Mouse (Mus musculus): ENCODE results near the gene Dohh. TPM values are rescaled to one million over a fixed set of nuclear protein-coding genes. Genes with fewer than 3 reads are reported as not detected.
A peak's percentile ranks its signal among the peaks of the same experiment; 100 is the strongest.

The Dohh gene
- polyA plus RNA-seq, 1 experiment from 2014 or later: 61.0 TPM

DNA sequence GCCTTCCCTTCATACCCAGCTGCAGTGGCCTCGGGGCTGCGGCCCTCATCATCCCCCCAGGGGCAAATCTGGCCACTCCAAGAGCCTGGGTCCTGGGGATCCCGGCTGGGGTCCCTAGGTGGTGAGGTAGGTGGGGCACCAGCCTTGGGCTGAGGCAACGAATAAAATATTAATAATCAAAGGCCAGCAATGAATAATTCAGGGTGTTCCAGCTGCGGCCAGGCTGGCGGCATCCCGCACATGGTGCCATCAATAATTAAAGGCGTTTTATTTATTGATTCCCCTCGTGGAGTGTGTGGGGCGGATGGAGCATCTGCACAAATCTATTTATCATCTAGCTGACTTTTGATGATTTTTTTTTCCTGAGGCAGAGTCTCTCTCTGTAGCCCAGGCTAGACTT, 19.3 kb downstream of the Dohh start:
- Histone ChIP-seq H3K27me3 (ENCODE audit: control insufficient read depth, insufficient read depth, low read length) (peaks cover 33% of the 10 kb centered on the region), H3K4me2 (ENCODE audit: low read depth, low read length, severe bottlenecking) (no peak overlapping the region), H3K36me3 (ENCODE audit: control insufficient read depth, insufficient read depth, low read length) (no peaks in the 10 kb centered on the region; the same call in 1 of the 2 replicates), H3K4me1 (replicated peaks; ENCODE audit: control insufficient read depth, insufficient read depth, low read length) (peaks cover 32% of the 10 kb centered on the region), H3K4me3 (ENCODE audit: low read depth, low read length) (no peak overlapping the region), H3K9me3 (ENCODE audit: control insufficient read depth, low read length) (no peaks in the 10 kb centered on the region), H3K27ac (ENCODE audit: low read depth, low read length) (peak overlapping the region; percentile 69; the same call in 1 of the 2 replicates), H3K9ac (ENCODE audit: low read length) (no peak overlapping the region)
- ATAC-seq (replicated peaks; ENCODE audit: low FRiP score): no peak
- 52% methylated on average over 10 of the region's 10 CpGs for WGBS
- DNase-seq (ENCODE audit: low spot score): no peak

DNA sequence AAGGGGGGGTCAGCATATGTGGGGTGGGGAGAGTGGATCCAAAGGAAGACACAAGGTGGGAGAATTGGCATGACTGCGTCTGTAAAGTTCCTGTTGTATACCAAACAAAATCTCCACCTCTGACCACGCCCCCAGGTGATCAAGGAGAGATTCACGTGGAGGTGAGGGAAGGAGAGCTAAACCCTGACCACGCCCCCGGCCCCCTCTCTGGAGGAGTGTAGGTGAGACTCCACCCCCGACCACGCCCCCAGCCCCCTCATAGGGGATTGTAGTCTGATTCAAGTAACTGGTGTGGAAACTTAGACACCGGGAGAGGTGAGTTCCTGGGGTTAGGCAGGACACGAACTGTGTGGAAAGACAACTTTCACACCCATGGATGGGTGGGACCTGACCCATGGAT, 19.9 kb downstream of the Dohh start:
- 16% methylated on average over 9 of the region's 9 CpGs for WGBS
- H3K36me3 ChIP-seq (ENCODE audit: control insufficient read depth, insufficient read depth, low read length): no peaks in the 10 kb centered on the region; the same call in 1 of the 2 replicates
- H3K27ac ChIP-seq (ENCODE audit: low read depth, low read length): no peak overlapping the region
- no peak overlapping the region for H3K4me2 ChIP-seq (ENCODE audit: low read depth, low read length, severe bottlenecking)
- ATAC-seq (replicated peaks; ENCODE audit: low FRiP score) (no peak), DNase-seq (ENCODE audit: low spot score) (no peak)
- H3K4me3 ChIP-seq (ENCODE audit: low read depth, low read length): no peak overlapping the region
- no peak overlapping the region for H3K9ac ChIP-seq (ENCODE audit: low read length)
- H3K27me3 ChIP-seq (ENCODE audit: control insufficient read depth, insufficient read depth, low read length): peaks cover 35% of the 10 kb centered on the region
- H3K4me1 ChIP-seq (replicated peaks; ENCODE audit: control insufficient read depth, insufficient read depth, low read length): peaks cover 35% of the 10 kb centered on the region
- no peaks in the 10 kb centered on the region for H3K9me3 ChIP-seq (ENCODE audit: control insufficient read depth, low read length)

DNA sequence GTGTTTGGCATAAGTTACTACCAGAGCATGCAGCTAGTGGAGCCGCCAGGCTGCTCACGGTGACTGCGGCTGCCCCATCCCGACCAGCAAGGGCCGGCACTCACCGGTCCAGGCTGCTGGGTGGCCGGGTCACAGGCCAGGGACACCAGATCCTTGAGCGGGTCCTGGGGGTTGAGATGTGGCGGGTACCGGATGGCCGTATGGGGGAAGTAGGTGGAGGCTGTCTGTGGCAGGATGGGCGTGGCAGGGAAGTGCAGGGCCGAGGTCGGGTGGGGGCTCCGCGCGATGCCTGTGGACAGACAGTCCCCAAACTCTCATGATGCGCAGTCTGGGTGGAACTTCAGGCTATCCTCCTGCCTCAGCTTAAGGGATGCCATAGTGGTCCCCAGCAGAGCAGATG, 20.5 kb downstream of the Dohh start:
- Histone ChIP-seq H3K27me3 (ENCODE audit: control insufficient read depth, insufficient read depth, low read length) (peaks cover 35% of the 10 kb centered on the region), H3K27ac (ENCODE audit: low read depth, low read length) (no peak overlapping the region), H3K4me2 (ENCODE audit: low read depth, low read length, severe bottlenecking) (no peak overlapping the region), H3K4me3 (ENCODE audit: low read depth, low read length) (no peak overlapping the region), H3K9me3 (ENCODE audit: control insufficient read depth, low read length) (no peaks in the 10 kb centered on the region), H3K9ac (ENCODE audit: low read length) (no peak overlapping the region), H3K36me3 (ENCODE audit: control insufficient read depth, insufficient read depth, low read length) (no peaks in the 10 kb centered on the region; the same call in 1 of the 2 replicates), H3K4me1 (replicated peaks; ENCODE audit: control insufficient read depth, insufficient read depth, low read length) (peaks cover 36% of the 10 kb centered on the region)
- no peak for ATAC-seq (replicated peaks; ENCODE audit: low FRiP score)
- no peak for DNase-seq (ENCODE audit: low spot score)
- WGBS: 57% methylated on average over 18 of the region's 18 CpGs

DNA sequence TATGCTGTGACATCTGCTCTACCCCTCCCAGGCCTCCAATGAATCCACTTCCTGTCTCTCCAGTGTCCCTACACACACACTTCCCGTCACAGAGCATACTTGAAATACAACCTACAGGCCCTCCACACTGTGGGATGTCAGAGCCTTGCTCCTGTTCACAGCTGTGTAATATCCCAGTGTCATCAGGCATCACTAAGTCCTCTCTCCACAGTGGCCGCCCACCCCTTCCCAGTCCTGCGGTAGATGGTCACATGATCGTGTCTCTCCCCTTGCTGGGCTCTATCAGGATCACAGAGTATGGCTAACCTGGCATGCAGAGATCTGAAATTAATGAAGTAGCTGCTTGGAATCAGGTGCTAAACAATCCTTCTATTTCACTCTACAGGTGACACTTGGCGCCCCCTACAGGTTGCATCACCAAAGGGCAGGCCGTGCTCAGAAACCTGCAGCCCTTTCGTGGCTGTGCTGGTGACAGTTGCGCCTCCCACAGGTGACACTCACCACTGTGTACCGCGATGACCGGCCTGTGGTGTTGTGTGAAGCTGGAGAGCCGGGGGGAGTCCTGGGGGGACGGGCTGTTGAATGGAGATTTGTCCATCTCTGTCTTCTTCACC, 21.5 kb downstream of the Dohh start:
- WGBS: 41% methylated on average over 13 of the region's 13 CpGs
- Histone ChIP-seq H3K4me2 (ENCODE audit: low read depth, low read length, severe bottlenecking) (no peak overlapping the region), H3K27ac (ENCODE audit: low read depth, low read length) (no peak overlapping the region), H3K36me3 (ENCODE audit: control insufficient read depth, insufficient read depth, low read length) (no peaks in the 10 kb centered on the region; the same call in 1 of the 2 replicates), H3K4me3 (ENCODE audit: low read depth, low read length) (no peak overlapping the region), H3K27me3 (ENCODE audit: control insufficient read depth, insufficient read depth, low read length) (peaks cover 35% of the 10 kb centered on the region), H3K4me1 (replicated peaks; ENCODE audit: control insufficient read depth, insufficient read depth, low read length) (peaks cover 38% of the 10 kb centered on the region), H3K9ac (ENCODE audit: low read length) (no peak overlapping the region), H3K9me3 (ENCODE audit: control insufficient read depth, low read length) (no peaks in the 10 kb centered on the region)
- DNase-seq (ENCODE audit: low spot score): peak; percentile 77
- ATAC-seq (replicated peaks; ENCODE audit: low FRiP score): no peak

- peak overlapping the region; percentile 11; the same call in 1 of the 2 replicates for H3K4me3 ChIP-seq (ENCODE audit: low read depth, low read length)
- ATAC-seq (replicated peaks; ENCODE audit: low FRiP score) (no peak), DNase-seq (ENCODE audit: low spot score) (no peak)
- H3K9ac ChIP-seq (ENCODE audit: low read length): peak overlapping the region; percentile 35; the same call in 1 of the 2 replicates
- H3K27me3 ChIP-seq (ENCODE audit: control insufficient read depth, insufficient read depth, low read length): peaks cover 35% of the 10 kb centered on the region
- peaks cover 28% of the 10 kb centered on the region for H3K4me1 ChIP-seq (replicated peaks; ENCODE audit: control insufficient read depth, insufficient read depth, low read length)
- no peaks in the 10 kb centered on the region; the same call in 1 of the 2 replicates for H3K36me3 ChIP-seq (ENCODE audit: control insufficient read depth, insufficient read depth, low read length)
- H3K27ac ChIP-seq (ENCODE audit: low read depth, low read length): no peak overlapping the region
- WGBS: 20% methylated on average over 24 of the region's 24 CpGs
- no peaks in the 10 kb centered on the region for H3K9me3 ChIP-seq (ENCODE audit: control insufficient read depth, low read length)
- H3K4me2 ChIP-seq (ENCODE audit: low read depth, low read length, severe bottlenecking): peak overlapping the region; percentile 27; the same call in 1 of the 2 replicates
Observed at GRCm38 (mm10) chr10:81406504-81407440, 22.5 kb downstream of the Dohh start.

DNA sequence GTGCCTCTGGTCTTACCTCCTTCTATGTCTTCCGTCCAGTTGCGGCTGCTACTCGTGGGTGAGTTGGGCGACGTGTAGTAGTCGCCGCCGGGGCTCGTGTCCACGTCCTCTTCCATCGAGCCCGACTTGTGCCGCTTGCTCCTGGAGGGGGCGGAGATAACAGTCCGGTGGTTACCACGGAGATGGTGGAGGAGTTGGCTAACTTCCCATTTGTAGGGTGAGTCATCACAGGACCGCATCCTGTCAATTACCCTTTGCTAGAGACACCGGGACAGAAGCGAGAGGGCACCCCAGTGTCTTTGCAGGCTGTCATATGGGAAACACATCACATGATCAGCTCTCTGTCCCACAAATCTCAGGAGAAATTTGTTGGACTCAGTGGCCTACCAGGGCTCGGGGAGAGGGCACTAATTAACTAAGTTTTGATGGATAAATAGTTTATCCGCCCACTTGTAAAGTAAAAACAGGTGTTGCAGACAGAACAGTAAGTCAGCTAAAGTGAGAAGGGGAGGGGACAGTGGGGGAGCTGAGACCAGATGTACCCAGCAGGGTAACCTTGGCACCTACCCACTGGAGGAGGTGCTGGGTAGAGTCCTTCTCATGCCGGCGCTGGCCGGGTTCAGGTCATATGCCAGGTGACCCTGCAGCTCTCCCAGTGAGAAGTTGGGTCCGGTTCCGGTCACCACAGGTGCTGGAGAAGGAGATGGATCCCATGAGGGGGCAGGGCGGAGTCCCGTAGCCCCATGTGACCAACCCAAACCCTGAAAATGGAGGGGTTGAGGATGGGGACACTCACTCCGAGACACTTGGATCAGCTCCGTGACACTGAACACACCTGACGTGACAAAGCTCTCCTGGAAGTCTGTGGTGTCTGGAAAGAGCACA, 23.6 kb downstream of the Dohh start:
- Histone ChIP-seq H3K27ac (ENCODE audit: low read depth, low read length) (no peak overlapping the region), H3K9me3 (ENCODE audit: control insufficient read depth, low read length) (no peaks in the 10 kb centered on the region), H3K4me2 (ENCODE audit: low read depth, low read length, severe bottlenecking) (peak overlapping the region; percentile 27; the same call in 1 of the 2 replicates), H3K36me3 (ENCODE audit: control insufficient read depth, insufficient read depth, low read length) (no peaks in the 10 kb centered on the region; the same call in 1 of the 2 replicates), H3K27me3 (ENCODE audit: control insufficient read depth, insufficient read depth, low read length) (peaks cover 35% of the 10 kb centered on the region), H3K9ac (ENCODE audit: low read length) (peak overlapping the region; percentile 35; the same call in 1 of the 2 replicates), H3K4me1 (replicated peaks; ENCODE audit: control insufficient read depth, insufficient read depth, low read length) (peaks cover 19% of the 10 kb centered on the region), H3K4me3 (ENCODE audit: low read depth, low read length) (peak overlapping the region; percentile 11; the same call in 1 of the 2 replicates)
- DNase-seq (ENCODE audit: low spot score): no peak
- WGBS: 21% methylated on average over 31 of the region's 31 CpGs
- no peak for ATAC-seq (replicated peaks; ENCODE audit: low FRiP score)

- Histone ChIP-seq H3K27ac (ENCODE audit: low read depth, low read length) (no peak overlapping the region), H3K4me1 (replicated peaks; ENCODE audit: control insufficient read depth, insufficient read depth, low read length) (peaks cover 16% of the 10 kb centered on the region), H3K9me3 (ENCODE audit: control insufficient read depth, low read length) (no peaks in the 10 kb centered on the region), H3K36me3 (ENCODE audit: control insufficient read depth, insufficient read depth, low read length) (no peaks in the 10 kb centered on the region; the same call in 1 of the 2 replicates), H3K9ac (ENCODE audit: low read length) (no peak overlapping the region), H3K4me2 (ENCODE audit: low read depth, low read length, severe bottlenecking) (no peak overlapping the region), H3K4me3 (ENCODE audit: low read depth, low read length) (no peak overlapping the region), H3K27me3 (ENCODE audit: control insufficient read depth, insufficient read depth, low read length) (peaks cover 35% of the 10 kb centered on the region)
- 43% methylated on average over 13 of the region's 13 CpGs for WGBS
- no peak for ATAC-seq (replicated peaks; ENCODE audit: low FRiP score)
- DNase-seq (ENCODE audit: low spot score): no peak
Observed at GRCm38 (mm10) chr10:81408424-81408729, 24.1 kb downstream of the Dohh start.

DNA sequence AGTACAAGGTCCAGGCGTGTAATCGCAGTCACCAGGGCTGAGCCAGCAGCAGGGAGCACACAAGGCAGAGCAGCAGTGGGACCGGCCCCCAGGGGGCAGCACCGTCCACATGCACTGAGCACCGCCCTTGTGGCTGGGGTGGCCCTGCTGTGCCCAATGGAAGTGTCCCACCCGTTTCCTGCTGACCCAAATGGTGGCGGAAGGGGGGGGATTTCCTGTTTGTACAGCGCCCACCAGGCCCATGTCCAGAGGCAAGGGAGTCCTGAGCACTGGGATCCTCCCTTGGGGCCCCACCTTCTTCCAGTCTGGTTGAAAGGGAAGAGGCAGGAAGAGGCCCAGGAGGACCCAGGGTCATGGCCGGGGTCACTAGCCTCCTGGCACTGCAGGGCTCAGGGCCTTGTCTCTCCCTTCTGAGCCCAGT, 24.7 kb downstream of the Dohh start:
- ATAC-seq (replicated peaks; ENCODE audit: low FRiP score) (peak; percentile 42), DNase-seq (ENCODE audit: low spot score) (peak; percentile 88)
- H3K4me2 ChIP-seq (ENCODE audit: low read depth, low read length, severe bottlenecking): no peak overlapping the region
- H3K36me3 ChIP-seq (ENCODE audit: control insufficient read depth, insufficient read depth, low read length): no peaks in the 10 kb centered on the region; the same call in 1 of the 2 replicates
- no peak overlapping the region for H3K27ac ChIP-seq (ENCODE audit: low read depth, low read length)
- H3K9ac ChIP-seq (ENCODE audit: low read length): no peak overlapping the region
- no peak overlapping the region for H3K4me3 ChIP-seq (ENCODE audit: low read depth, low read length)
- no peaks in the 10 kb centered on the region for H3K9me3 ChIP-seq (ENCODE audit: control insufficient read depth, low read length)
- peaks cover 19% of the 10 kb centered on the region for H3K4me1 ChIP-seq (replicated peaks; ENCODE audit: control insufficient read depth, insufficient read depth, low read length)
- peaks cover 35% of the 10 kb centered on the region for H3K27me3 ChIP-seq (ENCODE audit: control insufficient read depth, insufficient read depth, low read length)
- WGBS: 19% methylated on average over 9 of the region's 9 CpGs
